Mouse (Mus musculus) ovary, postnatal 14 days (tissue): ENCODE results near the gene Sell.
"Not testable (repeated sequence)": the region's sequence is repeated elsewhere in the genome, so short reads cannot be mapped to it uniquely, and the experiment has no call there.

Experiments used
- DNase-seq: peaks from one replicate; pipeline ENCODE4 v3.0.0; 2022; ENCODE audit warnings: low spot score

Gene Sell

GRCm38 (mm10) chr1:164061925-164062324 lies at the start of gene Sell:
Sell (plus strand) TSS chr1:164061982.
- no peak for DNase-seq

GRCm38 (mm10) chr1:164014616-164015015 lies 47.2 kb upstream of the Sell start:
- no peak for DNase-seq

DNA sequence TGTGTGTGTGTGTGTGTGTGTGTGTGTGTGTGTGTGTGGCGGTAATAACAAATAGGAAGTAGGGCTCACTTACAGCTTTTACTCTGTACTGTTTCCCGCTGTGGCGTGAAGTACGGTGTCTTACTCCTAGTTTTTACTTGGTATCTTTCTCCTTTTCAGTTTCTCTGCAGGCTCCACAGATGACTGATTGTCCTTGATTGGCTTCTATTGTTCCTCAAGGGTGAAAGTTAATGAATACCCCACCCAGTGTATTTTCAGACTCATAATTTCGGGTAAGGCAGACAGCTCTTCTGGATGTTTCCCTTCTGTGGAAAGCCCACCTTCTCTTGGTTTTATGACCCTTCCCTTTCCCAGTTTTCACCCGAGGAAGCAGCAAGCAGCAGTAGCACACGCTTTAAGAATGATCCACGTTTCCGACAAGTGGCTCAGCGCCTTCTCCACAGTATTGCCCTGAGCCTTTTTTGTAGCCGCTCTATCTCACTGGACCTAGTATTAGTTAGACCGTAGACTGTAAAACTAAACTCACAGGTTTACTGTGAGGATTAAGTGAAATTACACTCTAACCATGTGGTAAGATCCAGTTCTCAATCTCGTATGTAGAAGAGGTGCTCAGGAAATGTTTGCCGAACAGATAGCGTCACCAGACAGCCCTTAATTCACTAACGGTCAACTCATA lies 43.4 kb upstream of the Sell start:
- no peak for DNase-seq

DNA sequence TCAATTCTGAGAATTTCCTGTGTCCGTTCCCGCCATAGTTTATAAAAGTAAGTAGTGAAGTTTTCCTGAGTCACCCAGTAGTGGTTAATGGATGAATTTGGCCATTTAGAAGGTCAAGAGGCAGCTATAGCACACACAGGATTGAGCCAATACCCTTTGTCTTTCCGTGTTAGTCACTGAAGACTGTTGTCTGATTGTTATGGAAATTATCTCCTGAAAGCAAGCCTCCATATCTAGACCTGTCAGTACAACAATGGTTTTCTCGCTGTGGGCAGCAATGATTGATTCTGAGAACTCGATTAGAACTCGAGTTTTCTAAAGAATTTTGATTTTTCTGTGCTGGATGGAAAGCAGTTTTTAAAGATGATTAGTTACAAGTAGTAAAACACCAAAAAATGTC lies 42.0 kb upstream of the Sell start:
- DNase-seq = no peak

DNA sequence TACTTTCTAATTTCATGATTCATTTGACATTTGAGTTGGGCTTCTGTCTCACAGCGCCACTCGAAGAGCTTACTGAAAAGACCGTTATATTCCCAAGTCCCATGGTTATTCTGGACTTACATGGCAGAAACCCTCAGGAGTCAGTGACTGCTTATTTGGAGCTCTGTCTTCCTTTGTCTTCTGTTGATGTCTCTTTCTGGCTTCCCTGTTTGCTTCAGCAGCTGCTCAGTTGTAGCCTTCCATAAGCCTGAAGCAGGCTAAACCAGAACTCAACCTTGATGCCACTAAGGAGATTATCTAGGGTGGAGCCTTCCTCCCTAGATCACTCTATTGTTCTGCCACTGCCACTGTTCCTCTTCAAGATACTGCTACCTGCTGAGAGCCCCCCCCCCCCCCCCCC lies 41.0 kb upstream of the Sell start:
- DNase-seq = not testable (repeated sequence)

DNA sequence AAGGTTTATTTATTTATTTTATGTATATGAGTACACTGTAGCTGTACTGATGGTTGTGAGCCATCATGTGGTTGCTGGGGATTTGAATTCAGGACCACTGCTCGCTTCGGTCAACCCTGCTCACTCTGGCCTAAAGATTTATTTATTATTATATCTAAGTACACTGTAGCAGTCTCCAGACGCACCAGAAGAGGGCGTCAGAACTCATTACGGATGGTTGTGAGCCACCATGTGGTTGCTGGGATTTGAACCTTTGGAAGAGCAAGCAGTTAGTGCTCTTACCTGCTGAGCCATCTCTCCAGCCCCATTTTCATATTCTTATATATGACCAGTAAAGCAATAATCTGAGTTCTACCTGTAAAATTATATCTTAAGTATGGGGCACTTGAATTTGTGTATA lies 39.7 kb upstream of the Sell start:
- DNase-seq = not testable (repeated sequence)

- no peak for DNase-seq
Measured at GRCm38 (mm10) chr1:164025685-164026084, 36.1 kb upstream of the Sell start.

- DNase-seq = peak; percentile 6
Measured at GRCm38 (mm10) chr1:164027416-164027815, 34.4 kb upstream of the Sell start.

GRCm38 (mm10) chr1:164040385-164041135 lies 21.2 kb upstream of the Sell start:
- DNase-seq = no peak

- DNase-seq = no peak
Measured at GRCm38 (mm10) chr1:164043549-164043948, 18.2 kb upstream of the Sell start.

DNA sequence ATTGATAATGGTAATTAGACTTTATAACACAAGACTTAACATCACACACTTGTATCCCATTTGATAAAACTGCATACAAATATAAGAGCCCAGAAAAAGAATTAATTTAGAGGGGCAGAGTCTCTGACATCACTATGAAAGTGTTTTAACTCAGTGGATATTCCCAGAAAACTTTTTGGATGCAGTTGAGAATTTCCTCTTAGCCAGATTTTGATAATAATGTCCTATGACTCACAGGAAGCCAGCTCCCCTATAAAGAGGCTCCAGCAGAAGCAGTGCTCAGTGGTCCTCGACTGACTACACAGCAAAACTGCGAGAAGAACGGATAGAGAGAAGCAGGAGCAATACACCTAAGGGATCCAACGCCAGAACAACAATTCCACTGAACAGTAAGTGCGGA lies 13.8 kb upstream of the Sell start, which contains the start of gene Sele:
Gene Sele, plus strand, starts transcription at position 301 of the 400 bp plus-strand sequence.
- DNase-seq = no peak

DNA sequence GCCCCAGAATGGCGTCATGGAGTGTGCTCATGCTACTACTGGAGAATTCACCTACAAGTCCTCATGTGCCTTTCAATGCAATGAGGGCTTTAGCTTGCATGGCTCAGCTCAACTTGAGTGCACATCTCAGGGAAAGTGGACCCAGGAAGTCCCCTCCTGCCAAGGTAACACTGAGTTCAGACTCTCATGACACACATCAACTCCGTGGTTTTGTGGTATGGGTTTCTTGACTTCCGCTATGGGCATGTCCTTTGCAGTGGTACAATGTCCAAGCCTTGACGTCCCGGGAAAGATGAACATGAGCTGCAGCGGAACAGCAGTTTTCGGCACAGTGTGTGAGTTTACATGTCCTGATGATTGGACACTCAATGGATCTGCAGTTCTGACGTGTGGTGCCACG lies 8.2 kb upstream of the Sell start:
- no peak for DNase-seq

- no peak for DNase-seq
Measured at GRCm38 (mm10) chr1:164054800-164055199, 7.0 kb upstream of the Sell start.

- no peak for DNase-seq
Measured at GRCm38 (mm10) chr1:164060071-164060470, 1.7 kb upstream of the Sell start.

GRCm38 (mm10) chr1:164061278-164061677 lies 504 bp upstream of the Sell start:
- peak; percentile 4 for DNase-seq

GRCm38 (mm10) chr1:164062856-164063255 lies 1.1 kb downstream of the Sell start:
- DNase-seq = no peak

- DNase-seq = no peak
Measured at GRCm38 (mm10) chr1:164063745-164064144, 2.0 kb downstream of the Sell start.

GRCm38 (mm10) chr1:164069261-164069660 lies 7.5 kb downstream of the Sell start:
- DNase-seq = no peak

GRCm38 (mm10) chr1:164070461-164070860 lies 8.7 kb downstream of the Sell start:
- no peak for DNase-seq

- DNase-seq = no peak
Measured at GRCm38 (mm10) chr1:164071111-164071510, 9.3 kb downstream of the Sell start.

DNA sequence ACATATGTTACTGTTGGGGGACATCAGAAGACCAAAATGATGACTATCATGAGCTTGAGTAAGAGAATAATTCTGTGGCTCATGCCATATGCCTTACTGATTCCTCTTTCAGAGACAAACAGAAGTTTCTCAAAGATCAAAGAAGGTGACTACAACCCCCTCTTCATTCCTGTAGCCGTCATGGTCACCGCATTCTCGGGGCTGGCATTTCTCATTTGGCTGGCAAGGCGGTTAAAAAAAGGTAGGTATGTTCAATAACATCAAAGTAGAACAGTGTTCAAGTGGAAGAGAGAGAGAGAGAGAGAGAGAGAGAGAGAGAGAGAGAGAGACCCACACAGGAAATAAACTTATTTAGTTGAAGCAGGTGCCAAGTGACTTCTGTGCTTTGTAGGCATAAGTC lies 10.2 kb downstream of the Sell start:
- DNase-seq = no peak

DNA sequence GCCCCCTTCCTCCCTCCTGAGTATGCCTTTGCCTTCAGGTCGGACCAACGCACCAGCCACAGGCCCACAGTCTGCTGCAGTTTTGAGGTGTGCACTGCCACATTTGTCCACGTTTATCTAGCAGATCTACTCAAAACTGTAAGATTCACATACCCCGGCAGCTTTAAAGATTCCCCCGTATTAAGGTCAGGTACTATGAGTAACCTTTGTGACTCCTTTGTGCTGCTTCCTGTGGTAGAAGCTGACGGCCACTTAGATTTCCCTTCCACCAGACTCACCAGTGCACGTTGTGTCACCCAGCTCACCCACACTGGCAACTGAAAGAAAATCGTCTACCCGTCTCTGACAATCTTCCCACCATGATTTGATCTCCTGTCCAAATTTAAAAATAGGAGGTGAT lies 11.3 kb downstream of the Sell start:
- no peak for DNase-seq

- DNase-seq = no peak
Measured at GRCm38 (mm10) chr1:164073803-164074202, 12.0 kb downstream of the Sell start.
